19 mouse cellular contexts compared by ENCODE assay signal in the genomic region with DNA sequence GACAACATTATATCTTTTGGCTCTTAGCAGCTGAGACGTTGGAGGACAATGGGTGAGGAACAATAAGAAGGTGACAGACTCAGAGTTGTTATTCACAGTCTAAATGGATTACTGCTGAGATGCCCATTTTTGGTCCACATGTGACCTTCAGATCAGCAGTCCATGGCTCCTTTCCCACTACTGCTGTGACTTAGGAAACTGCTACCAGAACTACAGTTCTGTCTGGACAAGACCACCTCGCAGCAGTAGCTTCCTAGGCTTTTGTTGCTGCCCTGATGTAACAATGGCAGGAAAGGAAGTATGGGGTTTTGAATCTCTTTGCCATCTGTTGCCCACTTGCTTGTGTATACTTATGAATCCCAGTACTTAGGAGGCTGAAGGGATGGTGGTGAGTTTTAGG.
DNase-seq lines count a peak whose midpoint lies in the region; ATAC-seq and TF ChIP-seq lines count a peak whose summit lies in the region.
"Had no signal": no experiment of that assay in that cellular context is flagged by ENCODE, and none has a peak within 500 bp of the region (broad histone marks: within the 10 kb centered on the region; RNA-seq: fewer than 3 reads in every experiment).

No protein-coding gene starts in this region.

- DNase-seq in heart, adult 11 months: peak; percentile 92
- no peak for DNase-seq in heart, embryonic 10.5 days (ENCODE audit: low spot score)
- peak; percentile 0 for DNase-seq in brain, embryonic 14.5 days (ENCODE audit: low read depth)
- DNase-seq in layer of hippocampus, postnatal 10 days (ENCODE audit: low spot score in 2 of 2): no peak
- no peak for DNase-seq in adrenal gland, adult 18-20 months (ENCODE audit: low spot score in 2 of 2)
- DNase-seq: adrenal gland, adult 2 months; adrenal gland, postnatal 36 days; cerebellum, adult 18-20 months; cerebellum, adult 9-11 months; cerebellum, postnatal 36 days had no signal

- 71% methylated on average over 2 of the region's 2 CpGs for WGBS in heart, embryonic 10.5 days
- 78% methylated on average over 2 of the region's 2 CpGs for WGBS in stomach, embryonic 14.5 days

- H3K4me3 ChIP-seq in heart, embryonic 10.5 days: no peak overlapping the region
- H3K4me3 ChIP-seq in stomach, embryonic 14.5 days (ENCODE audit: low read depth, low read length): no peak overlapping the region
- H3K4me3 ChIP-seq: embryonic facial prominence, embryonic 13.5 days; forebrain, embryonic 10.5 days; hindbrain, embryonic 10.5 days; intestine, embryonic 15.5 days had no signal

- H3K4me1 ChIP-seq in heart, embryonic 10.5 days: no peaks in the 10 kb centered on the region
- H3K4me1 ChIP-seq in stomach, embryonic 14.5 days (ENCODE audit: control insufficient read depth, insufficient read depth, low read length): no peaks in the 10 kb centered on the region
- H3K4me1 ChIP-seq: embryonic facial prominence, embryonic 13.5 days; forebrain, embryonic 10.5 days; hindbrain, embryonic 10.5 days; intestine, embryonic 15.5 days had no signal

- no peak overlapping the region for H3K4me2 ChIP-seq in stomach, embryonic 14.5 days (replicated peaks; ENCODE audit: low read depth, low read length)
- H3K4me2 ChIP-seq: embryonic facial prominence, embryonic 13.5 days; hindbrain, embryonic 14.5 days; intestine, embryonic 15.5 days had no signal

- H3K9ac ChIP-seq in stomach, embryonic 14.5 days (replicated peaks; ENCODE audit: low read depth, low read length): no peak overlapping the region
- H3K9ac ChIP-seq: embryonic facial prominence, embryonic 13.5 days; hindbrain, embryonic 14.5 days; intestine, embryonic 15.5 days had no signal

- no peak for TF ChIP-seq POLR2A in brain, embryonic 14.5 days (IDR thresholded peaks at IDR 0.05; ENCODE audit: borderline replicate concordance, extremely low read depth, insufficient read depth, insufficient read length, poor library complexity, severe bottlenecking)

- TF ChIP-seq CTCF in brain, embryonic 14.5 days (IDR thresholded peaks at IDR 0.05; ENCODE audit: borderline replicate concordance, extremely low read depth, insufficient read depth, insufficient read length): no peak

- H3K27me3 ChIP-seq in heart, embryonic 10.5 days (ENCODE audit: insufficient read depth, poor library complexity, severe bottlenecking): no peaks in the 10 kb centered on the region
- no peaks in the 10 kb centered on the region for H3K27me3 ChIP-seq in stomach, embryonic 14.5 days (ENCODE audit: control insufficient read depth, insufficient read depth, low read length)
- H3K27me3 ChIP-seq: embryonic facial prominence, embryonic 13.5 days; intestine, embryonic 15.5 days had no signal

- ATAC-seq in stomach, embryonic 14.5 days (ENCODE audit: insufficient number of reproducible peaks, insufficient read depth, low FRiP score, low read depth): no peak
- ATAC-seq in erythroid progenitor cell, adult 5-6 weeks (replicated peaks; ENCODE audit: low FRiP score, poor library complexity, severe bottlenecking): no peak
- ATAC-seq: activated CD4-positive, CD25-positive, alpha-beta regulatory T cell, adult 4 months; forebrain, embryonic 14.5 days; intestine, embryonic 15.5 days had no signal

- no peak overlapping the region for H3K27ac ChIP-seq in heart, embryonic 10.5 days
- 0 out of 2 replicates have a peak overlapping the region, but pooled peaks have one; percentile 11 for H3K27ac ChIP-seq in stomach, embryonic 14.5 days (ENCODE audit: low read length)
- H3K27ac ChIP-seq: embryonic facial prominence, embryonic 13.5 days; forebrain, embryonic 10.5 days; hindbrain, embryonic 10.5 days; hindbrain, embryonic 14.5 days; intestine, embryonic 15.5 days had no signal

- no peaks in the 10 kb centered on the region for H3K9me3 ChIP-seq in heart, embryonic 10.5 days
- H3K9me3 ChIP-seq in stomach, embryonic 14.5 days (ENCODE audit: control insufficient read depth, low read depth, low read length): no peaks in the 10 kb centered on the region
- H3K9me3 ChIP-seq: embryonic facial prominence, embryonic 13.5 days; intestine, embryonic 15.5 days had no signal

- H3K36me3 ChIP-seq in heart, embryonic 10.5 days: no peaks in the 10 kb centered on the region
- H3K36me3 ChIP-seq in stomach, embryonic 14.5 days (ENCODE audit: control insufficient read depth, insufficient read depth, low read length): no peaks in the 10 kb centered on the region
- H3K36me3 ChIP-seq: embryonic facial prominence, embryonic 13.5 days; forebrain, embryonic 10.5 days; hindbrain, embryonic 10.5 days; intestine, embryonic 15.5 days had no signal

Comparison
In these comparisons a context has a peak if more than half of its experiments do, and no peak if none do; other contexts are left out.
1. DNase-seq: peak in heart, adult 11 months (single experiment) and brain, embryonic 14.5 days (single experiment); none in heart, embryonic 10.5 days (single experiment), layer of hippocampus, postnatal 10 days (0 of 2) and adrenal gland, adult 18-20 months (0 of 2).